Mouse (Mus musculus) cerebellum, adult (tissue): Measurements from ENCODE around the gene Tbr1.

Source experiments
- ATAC-seq: cut with Nextera tagmentation; 2 replicates; pipeline ENCODE4 v1.9.2; 2017; ENCODE audit warnings: mild to moderate bottlenecking, moderate library complexity, mixed read lengths; ENCODE audit not compliant: insufficient number of reproducible peaks, low FRiP score, low TSS enrichment

Tbr1 gene

DNA sequence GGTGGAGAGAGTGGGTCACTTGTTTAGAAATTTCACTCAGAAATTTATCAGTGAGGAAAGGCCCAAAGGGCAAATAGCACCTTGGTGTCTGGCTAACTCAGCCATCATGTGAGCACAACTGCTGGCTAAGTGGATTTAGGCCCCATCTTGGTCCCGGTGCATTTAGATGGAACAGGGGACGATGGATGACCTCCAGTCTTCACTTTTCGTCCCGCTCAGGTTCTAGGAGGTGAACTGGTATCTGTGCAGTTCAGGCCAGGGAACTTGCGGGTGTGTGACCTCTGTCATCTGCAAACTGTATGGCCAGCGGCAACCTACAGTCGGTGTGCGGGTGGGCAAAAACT is 8.4 kb downstream of the Tbr1 start:
- no peak for ATAC-seq

DNA sequence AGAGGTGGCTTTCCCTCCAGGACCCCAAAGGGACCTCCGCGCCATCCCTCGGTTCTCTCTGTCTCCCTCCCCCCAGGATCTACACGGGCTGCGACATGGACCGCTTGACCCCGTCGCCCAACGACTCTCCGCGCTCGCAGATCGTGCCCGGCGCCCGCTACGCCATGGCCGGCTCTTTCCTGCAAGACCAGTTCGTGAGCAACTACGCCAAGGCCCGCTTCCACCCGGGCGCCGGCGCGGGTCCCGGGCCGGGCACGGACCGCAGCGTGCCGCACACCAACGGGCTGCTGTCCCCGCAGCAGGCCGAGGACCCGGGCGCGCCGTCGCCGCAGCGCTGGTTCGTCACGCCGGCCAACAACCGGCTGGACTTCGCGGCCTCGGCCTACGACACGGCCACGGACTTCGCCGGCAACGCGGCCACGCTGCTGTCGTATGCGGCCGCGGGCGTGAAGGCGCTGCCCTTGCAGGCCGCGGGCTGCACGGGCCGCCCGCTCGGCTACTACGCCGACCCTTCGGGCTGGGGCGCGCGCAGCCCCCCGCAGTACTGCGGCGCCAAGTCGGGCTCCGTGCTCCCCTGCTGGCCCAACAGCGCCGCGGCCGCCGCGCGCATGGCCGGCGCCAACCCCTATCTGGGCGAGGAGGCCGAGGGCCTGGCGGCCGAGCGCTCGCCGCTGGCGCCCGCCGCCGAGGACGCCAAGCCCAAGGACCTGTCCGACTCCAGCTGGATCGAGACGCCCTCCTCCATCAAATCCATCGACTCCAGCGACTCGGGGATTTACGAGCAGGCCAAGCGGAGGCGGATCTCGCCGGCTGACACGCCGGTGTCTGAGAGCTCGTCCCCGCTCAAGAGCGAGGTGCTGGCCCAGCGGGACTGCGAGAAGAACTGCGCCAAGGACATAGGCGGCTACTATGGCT is 9.0 kb downstream of the Tbr1 start:
- no peak for ATAC-seq

DNA sequence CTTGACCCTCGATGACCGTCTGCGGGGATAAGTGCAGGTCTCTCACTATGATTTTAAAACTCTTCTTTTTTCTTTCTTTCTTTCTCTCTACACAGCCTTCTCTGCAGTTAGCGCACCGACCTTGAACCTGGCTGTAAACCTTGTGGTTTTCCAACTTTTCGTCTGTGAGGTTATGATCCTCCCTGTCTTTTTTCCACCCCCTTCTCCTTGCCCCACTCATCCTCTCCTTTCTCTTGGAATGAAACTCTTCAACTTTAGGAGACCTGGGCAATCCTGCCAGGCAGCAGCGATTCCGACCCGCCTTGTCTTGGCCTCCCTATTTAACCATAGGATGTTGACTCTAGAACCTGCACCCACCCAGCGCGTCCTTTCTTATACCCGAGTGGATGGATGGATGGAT is 9.8 kb downstream of the Tbr1 start:
- no peak for ATAC-seq

- no peak for ATAC-seq
These were observed 10.4 kb downstream of the Tbr1 start for GRCm38 (mm10) chr2:61813106-61813505.

- ATAC-seq: no peak
These were observed 10.8 kb downstream of the Tbr1 start for GRCm38 (mm10) chr2:61813521-61813920.

DNA sequence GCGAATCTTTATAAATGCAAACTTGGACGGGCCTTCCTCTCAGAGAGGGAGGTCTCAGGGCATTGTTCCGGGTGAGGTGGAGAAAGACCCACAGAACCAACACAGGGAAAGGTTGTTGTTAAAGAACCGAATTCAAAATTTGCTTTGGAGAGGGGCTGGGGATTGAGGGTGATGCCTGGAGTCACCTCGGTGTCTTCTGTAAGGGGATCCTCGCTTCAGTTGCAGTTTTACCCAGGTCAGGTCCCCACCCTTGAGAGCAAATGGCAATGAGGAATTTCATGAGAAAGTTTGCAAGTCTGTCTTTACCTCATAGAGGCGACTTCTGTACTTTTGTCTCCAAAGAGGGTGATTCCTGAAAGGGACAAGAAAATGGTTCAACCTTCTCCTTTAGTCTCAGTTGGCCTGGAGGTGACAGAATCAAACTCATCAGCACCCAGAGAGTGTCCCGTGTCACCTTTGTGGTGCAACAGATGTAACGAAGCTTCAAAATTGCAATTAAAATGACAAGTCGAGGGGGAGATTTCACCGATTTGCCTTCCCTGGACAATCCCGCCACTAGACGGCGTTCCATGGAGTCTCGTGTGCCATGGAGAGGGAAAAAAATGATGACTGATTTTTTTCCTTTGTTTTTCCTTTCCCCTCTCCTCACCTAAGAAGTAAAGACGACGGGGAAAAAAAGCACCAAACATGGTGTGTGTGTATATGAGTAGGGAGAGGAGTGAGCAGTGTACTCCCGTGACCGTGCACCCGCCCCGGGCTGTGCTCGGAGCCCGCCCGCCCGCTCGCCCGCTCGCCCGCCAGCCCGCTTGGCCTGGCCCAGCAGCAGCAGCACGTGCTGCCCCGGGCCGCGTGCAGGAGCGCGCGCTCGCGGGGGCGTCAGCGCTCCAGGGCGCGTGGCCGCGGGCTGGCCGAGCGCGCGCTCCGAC is 12.1 kb downstream of the Tbr1 start:
- ATAC-seq: peak; percentile 42

GRCm38 (mm10) chr2:61815583-61816313 is 13.0 kb downstream of the Tbr1 start:
- ATAC-seq: peak; percentile 29; the same call in 1 of the 2 replicates

GRCm38 (mm10) chr2:61818197-61818596 is 15.5 kb downstream of the Tbr1 start:
- ATAC-seq: no peak

DNA sequence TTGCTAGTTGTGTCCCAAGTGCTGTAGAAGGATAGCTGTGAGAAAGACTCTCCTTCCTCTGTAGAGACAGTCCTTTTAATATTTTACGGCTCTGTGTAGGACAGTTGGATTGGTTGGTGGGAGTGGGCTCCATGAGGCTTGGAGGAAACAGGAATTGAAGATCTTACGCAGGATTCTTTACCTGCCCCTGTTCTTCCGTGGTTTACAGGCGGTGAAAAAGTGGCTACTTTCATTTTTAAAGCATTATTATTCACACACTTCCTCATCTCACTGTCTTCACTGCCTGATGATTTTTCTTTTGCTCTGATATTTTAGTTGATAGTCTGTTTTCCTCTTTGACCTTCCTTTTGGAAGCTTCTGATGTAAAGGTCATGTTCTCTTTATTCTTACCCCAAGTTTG is 17.5 kb downstream of the Tbr1 start:
- ATAC-seq: no peak

GRCm38 (mm10) chr2:61823426-61824140 is 20.9 kb downstream of the Tbr1 start:
- no peak for ATAC-seq

DNA sequence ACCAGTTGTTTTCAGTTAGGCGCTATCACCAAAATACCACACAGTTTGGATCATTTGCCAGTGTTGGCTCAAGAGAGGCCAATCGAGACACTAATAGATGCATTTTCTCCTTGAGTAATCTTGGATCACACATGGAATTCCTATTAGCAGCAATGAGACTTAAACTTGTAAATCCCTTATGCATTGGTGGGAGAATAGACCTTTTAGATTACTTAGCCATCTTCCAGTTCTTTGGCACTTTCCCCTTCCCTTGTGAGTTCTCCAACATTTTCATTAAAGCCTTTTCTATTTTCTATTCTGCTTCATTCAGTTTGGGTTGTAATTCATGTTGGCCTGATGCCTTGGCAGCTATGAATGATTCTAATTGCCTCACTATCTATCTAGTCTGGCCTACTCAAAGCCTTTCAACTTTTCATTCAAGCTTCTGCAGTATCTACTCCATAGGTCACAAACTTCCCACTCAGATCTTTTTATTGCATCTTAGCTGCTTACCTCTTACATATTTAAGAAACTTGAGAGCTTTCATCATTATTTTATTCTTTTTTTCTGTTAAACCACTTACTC is 34.6 kb downstream of the Tbr1 start:
- no peak for ATAC-seq
